Mouse (Mus musculus): ENCODE data around the gene Ctrb1. TPM values are rescaled to one million over a fixed set of nuclear protein-coding genes. Genes with fewer than 3 reads are reported as not detected.
A peak's percentile ranks its signal among the peaks of the same experiment; 100 is the strongest.

Ctrb1 gene
- polyA plus RNA-seq, 1 experiment from 2014 or later, result not detected

- Histone ChIP-seq H3K27me3 (ENCODE audit: insufficient read depth, poor library complexity, severe bottlenecking) (no peaks in the 10 kb centered on the region), H3K9me3 (no peaks in the 10 kb centered on the region), H3K27ac (no peak overlapping the region; the same call in 1 of the 2 replicates), H3K36me3 (peaks cover 82% of the 10 kb centered on the region), H3K4me1 (replicated peaks) (peaks cover 37% of the 10 kb centered on the region), H3K4me3 (no peak overlapping the region)
- 94% methylated on average over 25 of the region's 25 CpGs for WGBS
- DNase-seq (ENCODE audit: low spot score), result no peak
Measured at GRCm38 (mm10) chr8:111713817-111714216, 23.0 kb upstream of the Ctrb1 start.

- Histone ChIP-seq H3K27me3 (ENCODE audit: insufficient read depth, poor library complexity, severe bottlenecking) (no peaks in the 10 kb centered on the region), H3K4me3 (no peak overlapping the region), H3K9me3 (no peaks in the 10 kb centered on the region), H3K36me3 (peaks cover 84% of the 10 kb centered on the region), H3K27ac (no peak overlapping the region), H3K4me1 (replicated peaks) (peaks cover 34% of the 10 kb centered on the region)
- WGBS, result 92% methylated on average over 11 of the region's 11 CpGs
- DNase-seq (ENCODE audit: low spot score), result no peak
Measured at GRCm38 (mm10) chr8:111713291-111713690, 22.5 kb upstream of the Ctrb1 start.

GRCm38 (mm10) chr8:111712588-111712987 is 21.8 kb upstream of the Ctrb1 start:
- H3K9me3 ChIP-seq, result no peaks in the 10 kb centered on the region
- no peaks in the 10 kb centered on the region for H3K27me3 ChIP-seq (ENCODE audit: insufficient read depth, poor library complexity, severe bottlenecking)
- peak; percentile 49 for DNase-seq (ENCODE audit: low spot score)
- peaks cover 83% of the 10 kb centered on the region for H3K36me3 ChIP-seq
- H3K4me3 ChIP-seq, result no peak overlapping the region
- WGBS, result 89% methylated on average over 6 of the region's 6 CpGs
- H3K4me1 ChIP-seq (replicated peaks), result peaks cover 27% of the 10 kb centered on the region
- H3K27ac ChIP-seq, result no peak overlapping the region

GRCm38 (mm10) chr8:111712135-111712534 is 21.3 kb upstream of the Ctrb1 start:
- no peak overlapping the region for H3K4me3 ChIP-seq
- no peaks in the 10 kb centered on the region for H3K27me3 ChIP-seq (ENCODE audit: insufficient read depth, poor library complexity, severe bottlenecking)
- no peak for DNase-seq (ENCODE audit: low spot score)
- no peak overlapping the region for H3K27ac ChIP-seq
- 81% methylated on average over 9 of the region's 9 CpGs for WGBS
- H3K9me3 ChIP-seq, result no peaks in the 10 kb centered on the region
- H3K36me3 ChIP-seq, result peaks cover 85% of the 10 kb centered on the region
- H3K4me1 ChIP-seq (replicated peaks), result peaks cover 22% of the 10 kb centered on the region

- Histone ChIP-seq H3K27ac (no peak overlapping the region), H3K36me3 (peaks cover 83% of the 10 kb centered on the region), H3K9me3 (no peaks in the 10 kb centered on the region), H3K4me3 (no peak overlapping the region), H3K4me1 (replicated peaks) (peaks cover 19% of the 10 kb centered on the region), H3K27me3 (ENCODE audit: insufficient read depth, poor library complexity, severe bottlenecking) (no peaks in the 10 kb centered on the region)
- WGBS, result 92% methylated on average over 20 of the region's 20 CpGs
- no peak for DNase-seq (ENCODE audit: low spot score)
Measured at GRCm38 (mm10) chr8:111710777-111711485, 20.1 kb upstream of the Ctrb1 start.

GRCm38 (mm10) chr8:111709223-111709622 is 18.4 kb upstream of the Ctrb1 start:
- H3K4me3 ChIP-seq, result no peak overlapping the region
- no peak overlapping the region for H3K27ac ChIP-seq
- 0 out of 2 replicates have a peak, but pooled peaks cover 20% of the 10 kb centered on the region for H3K4me1 ChIP-seq (replicated peaks)
- H3K9me3 ChIP-seq, result no peaks in the 10 kb centered on the region
- H3K27me3 ChIP-seq (ENCODE audit: insufficient read depth, poor library complexity, severe bottlenecking), result no peaks in the 10 kb centered on the region
- WGBS, result 84% methylated on average over 1 of the region's 1 CpGs
- no peak for DNase-seq (ENCODE audit: low spot score)
- peaks cover 66% of the 10 kb centered on the region for H3K36me3 ChIP-seq

- H3K27me3 ChIP-seq (ENCODE audit: insufficient read depth, poor library complexity, severe bottlenecking), result no peaks in the 10 kb centered on the region
- no peak for DNase-seq (ENCODE audit: low spot score)
- no peaks in the 10 kb centered on the region for H3K9me3 ChIP-seq
- H3K4me3 ChIP-seq, result no peak overlapping the region
- 88% methylated on average over 6 of the region's 6 CpGs for WGBS
- H3K4me1 ChIP-seq (replicated peaks), result 0 out of 2 replicates have a peak, but pooled peaks cover 20% of the 10 kb centered on the region
- H3K36me3 ChIP-seq, result peaks cover 56% of the 10 kb centered on the region
- H3K27ac ChIP-seq, result no peak overlapping the region
Measured at GRCm38 (mm10) chr8:111708265-111708664, 17.5 kb upstream of the Ctrb1 start.

- no peak for DNase-seq (ENCODE audit: low spot score)
- Histone ChIP-seq H3K9me3 (no peaks in the 10 kb centered on the region), H3K36me3 (peaks cover 30% of the 10 kb centered on the region), H3K4me1 (replicated peaks) (0 out of 2 replicates have a peak, but pooled peaks cover 20% of the 10 kb centered on the region), H3K27ac (0 out of 2 replicates have a peak overlapping the region, but pooled peaks have one; percentile 16), H3K4me3 (no peak overlapping the region), H3K27me3 (ENCODE audit: insufficient read depth, poor library complexity, severe bottlenecking) (no peaks in the 10 kb centered on the region)
- 68% methylated on average over 5 of the region's 5 CpGs for WGBS
Measured at GRCm38 (mm10) chr8:111705699-111706098, 14.9 kb upstream of the Ctrb1 start.

GRCm38 (mm10) chr8:111705222-111705621 is 14.4 kb upstream of the Ctrb1 start:
- peaks cover 26% of the 10 kb centered on the region for H3K36me3 ChIP-seq
- WGBS, result 81% methylated on average over 3 of the region's 3 CpGs
- no peaks in the 10 kb centered on the region for H3K27me3 ChIP-seq (ENCODE audit: insufficient read depth, poor library complexity, severe bottlenecking)
- H3K27ac ChIP-seq, result no peak overlapping the region
- H3K9me3 ChIP-seq, result no peaks in the 10 kb centered on the region
- no peak overlapping the region for H3K4me3 ChIP-seq
- DNase-seq (ENCODE audit: low spot score), result no peak
- H3K4me1 ChIP-seq (replicated peaks), result 0 out of 2 replicates have a peak, but pooled peaks cover 20% of the 10 kb centered on the region

GRCm38 (mm10) chr8:111704585-111704984 is 13.8 kb upstream of the Ctrb1 start:
- Histone ChIP-seq H3K9me3 (no peaks in the 10 kb centered on the region), H3K27me3 (ENCODE audit: insufficient read depth, poor library complexity, severe bottlenecking) (no peaks in the 10 kb centered on the region), H3K27ac (no peak overlapping the region), H3K4me3 (no peak overlapping the region), H3K36me3 (peaks cover 19% of the 10 kb centered on the region), H3K4me1 (replicated peaks) (0 out of 2 replicates have a peak, but pooled peaks cover 20% of the 10 kb centered on the region)
- DNase-seq (ENCODE audit: low spot score), result no peak
- WGBS, result 90% methylated on average over 12 of the region's 12 CpGs

- H3K27ac ChIP-seq, result no peak overlapping the region
- no peaks in the 10 kb centered on the region for H3K27me3 ChIP-seq (ENCODE audit: insufficient read depth, poor library complexity, severe bottlenecking)
- H3K9me3 ChIP-seq, result no peaks in the 10 kb centered on the region
- WGBS, result 84% methylated on average over 9 of the region's 9 CpGs
- H3K36me3 ChIP-seq, result no peaks in the 10 kb centered on the region
- no peak overlapping the region for H3K4me3 ChIP-seq
- H3K4me1 ChIP-seq (replicated peaks), result 0 out of 2 replicates have a peak, but pooled peaks cover 11% of the 10 kb centered on the region
- no peak for DNase-seq (ENCODE audit: low spot score)
Measured at GRCm38 (mm10) chr8:111701380-111701779, 10.6 kb upstream of the Ctrb1 start.

GRCm38 (mm10) chr8:111700740-111701139 is 9.9 kb upstream of the Ctrb1 start:
- Histone ChIP-seq H3K27me3 (ENCODE audit: insufficient read depth, poor library complexity, severe bottlenecking) (no peaks in the 10 kb centered on the region), H3K27ac (no peak overlapping the region), H3K9me3 (no peaks in the 10 kb centered on the region), H3K4me1 (replicated peaks) (0 out of 2 replicates have a peak, but pooled peaks cover 7% of the 10 kb centered on the region), H3K4me3 (no peak overlapping the region), H3K36me3 (no peaks in the 10 kb centered on the region)
- WGBS, result 88% methylated on average over 5 of the region's 5 CpGs
- DNase-seq (ENCODE audit: low spot score), result no peak

GRCm38 (mm10) chr8:111700201-111700600 is 9.4 kb upstream of the Ctrb1 start:
- DNase-seq (ENCODE audit: low spot score), result no peak
- no peaks in the 10 kb centered on the region for H3K36me3 ChIP-seq
- no peaks in the 10 kb centered on the region for H3K27me3 ChIP-seq (ENCODE audit: insufficient read depth, poor library complexity, severe bottlenecking)
- H3K4me1 ChIP-seq (replicated peaks), result 0 out of 2 replicates have a peak, but pooled peaks cover 1% of the 10 kb centered on the region
- WGBS, result 81% methylated on average over 3 of the region's 3 CpGs
- no peaks in the 10 kb centered on the region for H3K9me3 ChIP-seq
- no peak overlapping the region for H3K27ac ChIP-seq
- no peak overlapping the region for H3K4me3 ChIP-seq
